Mouse (Mus musculus) midbrain, embryonic 16.5 days (tissue): Measurements from ENCODE around the gene Aatk. TPM values are rescaled to one million over a fixed set of nuclear protein-coding genes. Genes with fewer than 3 reads are reported as not detected.

Source experiments
- ATAC-seq: fragments of 200-750 bp; cut with Nextera tagmentation; 2 replicates; pipeline ENCODE4 v1.8.0; 2017; ENCODE audit warnings: moderate TSS enrichment
- H3K27ac ChIP-seq: fragments of 300-500 bp; sonication (generic); 2 replicates; pipeline ENCODE4 v1.5.1; 2014; ENCODE audit warnings: mild to moderate bottlenecking, low read length, mixed read lengths
- H3K27me3 ChIP-seq: fragments of 300-500 bp; sonication (generic); 2 replicates; pipeline ENCODE4 v1.6.1; 2014; ENCODE audit warnings: low read depth, low read length, mixed read lengths; ENCODE audit not compliant: control insufficient read depth, insufficient read depth
- H3K36me3 ChIP-seq: fragments of 300-500 bp; sonication (generic); 2 replicates; pipeline ENCODE4 v1.6.1; 2014; ENCODE audit warnings: mild to moderate bottlenecking, low read length, moderate library complexity, mixed read lengths; ENCODE audit not compliant: control insufficient read depth, insufficient read depth
- H3K4me1 ChIP-seq: fragments of 300-500 bp; sonication (generic); 2 replicates; pipeline ENCODE4 v1.6.1; 2014; ENCODE audit warnings: mild to moderate bottlenecking, low read length, mixed read lengths; ENCODE audit not compliant: control insufficient read depth, insufficient read depth
- H3K4me2 ChIP-seq: fragments of 300-500 bp; sonication (generic); 2 replicates; pipeline ENCODE4 v1.6.1; 2014; ENCODE audit warnings: mild to moderate bottlenecking, low read length, mixed read lengths
- H3K4me3 ChIP-seq: fragments of 300-500 bp; sonication (generic); 2 replicates; pipeline ENCODE4 v1.5.1; 2014; ENCODE audit warnings: low read depth, mild to moderate bottlenecking, low read length, moderate library complexity, mixed read lengths
- H3K9ac ChIP-seq: fragments of 300-500 bp; sonication (generic); 2 replicates; pipeline ENCODE4 v1.6.1; 2014; ENCODE audit warnings: low read depth, low read length, mixed read lengths
- H3K9me3 ChIP-seq: fragments of 300-500 bp; sonication (generic); replicated peaks from 2 replicates; pipeline ENCODE4 v1.6.1; 2014; ENCODE audit warnings: mild to moderate bottlenecking, low read length, mixed read lengths; ENCODE audit not compliant: control insufficient read depth, poor library complexity, severe bottlenecking
- WGBS: fragments of 180-500 bp; shearing (Covaris S2); extraction: QIAGEN DNeasy Blood & Tissue Kit; methylation state at CpG from one replicate; pipeline ENCODE4 v1.1.7; 2014; 5-methylcytosine and 5-hydroxymethylcytosine counted together
- polyA plus RNA-seq: library from polyadenylated mRNA; unstranded; fragments of >200 nt; fragmentation: Nextera tagmentation; extraction: Ambion mirVana; gene quantifications from 2 replicates; pipeline ENCODE4 v1.2.1, GENCODE M21; 2015

Gene Aatk
- 42.3 and 46.5 TPM in 2 replicates for polyA plus RNA-seq

GRCm38 (mm10) chr11:120046553-120047191, at the start of gene Aatk:
Aatk (minus strand) TSS chr11:120047167.
- Histone ChIP-seq H3K27me3 (no peaks in the 10 kb centered on the region), H3K4me3 (peak within 1 kb of the TSS; percentile 77), H3K27ac (peak within 1 kb of the TSS; percentile 96), H3K9me3 (no peaks in the 10 kb centered on the region), H3K36me3 (no peaks in the 10 kb centered on the region), H3K9ac (peak within 1 kb of the TSS; percentile 97), H3K4me2 (peak within 1 kb of the TSS; percentile 95), H3K4me1 (peaks cover 37% of the 10 kb centered on the region)
- 2% methylated on average over 56 of the region's 63 CpGs for WGBS
- ATAC-seq: peak; percentile 15; the same call in 1 of the 2 replicates

- Histone ChIP-seq H3K27me3 (no peaks in the 10 kb centered on the region), H3K9me3 (no peaks in the 10 kb centered on the region), H3K27ac (no peak overlapping the region), H3K36me3 (peaks cover 24% of the 10 kb centered on the region), H3K4me1 (peaks cover 8% of the 10 kb centered on the region), H3K9ac (no peak overlapping the region), H3K4me3 (no peak overlapping the region), H3K4me2 (no peak overlapping the region)
- ATAC-seq: no peak
- WGBS: 76% methylated on average over 23 of the region's 23 CpGs
Observed at GRCm38 (mm10) chr11:120092817-120093591, 46.0 kb upstream of the Aatk start.

DNA sequence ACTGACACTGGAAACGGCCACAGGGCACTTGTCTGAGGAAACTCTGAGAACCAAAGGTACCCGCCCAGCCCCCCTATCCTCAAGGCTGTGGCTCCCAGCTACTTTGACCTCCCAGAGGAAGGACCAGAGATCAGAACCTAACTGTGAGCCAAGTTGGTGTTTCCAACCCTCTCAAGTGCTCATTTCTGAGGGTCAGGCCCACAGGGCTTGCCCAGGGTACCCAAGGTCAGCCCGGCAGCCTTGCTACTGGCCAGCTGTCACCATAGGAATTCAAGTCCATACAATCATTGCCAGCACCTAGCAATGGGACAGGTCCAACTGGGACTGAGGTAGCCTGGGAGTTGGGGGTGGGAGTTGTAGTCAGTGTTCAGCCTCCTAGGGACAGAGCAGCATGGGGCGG, 43.7 kb upstream of the Aatk start:
- H3K27me3 ChIP-seq: no peaks in the 10 kb centered on the region
- WGBS: 93% methylated on average over 4 of the region's 4 CpGs
- H3K4me1 ChIP-seq: peaks cover 8% of the 10 kb centered on the region
- no peak overlapping the region for H3K27ac ChIP-seq
- no peak overlapping the region for H3K4me2 ChIP-seq
- H3K36me3 ChIP-seq: peaks cover 24% of the 10 kb centered on the region
- ATAC-seq: no peak
- no peaks in the 10 kb centered on the region for H3K9me3 ChIP-seq
- no peak overlapping the region for H3K4me3 ChIP-seq
- no peak overlapping the region for H3K9ac ChIP-seq

GRCm38 (mm10) chr11:120086702-120087152, 39.8 kb upstream of the Aatk start, which contains the start of gene Cep131:
Cep131 (minus strand) TSS chr11:120086827.
- H3K4me3 ChIP-seq: peak within 1 kb of the TSS; percentile 68
- H3K27me3 ChIP-seq: no peaks in the 10 kb centered on the region
- H3K9ac ChIP-seq: peak within 1 kb of the TSS; percentile 88
- H3K27ac ChIP-seq: peak within 1 kb of the TSS; percentile 83
- under 1% methylated on average over 34 of the region's 42 CpGs for WGBS
- H3K36me3 ChIP-seq: peaks cover 8% of the 10 kb centered on the region; the same call in 1 of the 2 replicates
- H3K4me2 ChIP-seq: peak within 1 kb of the TSS; percentile 88
- H3K4me1 ChIP-seq: peaks cover 16% of the 10 kb centered on the region
- ATAC-seq: peak; percentile 99
- H3K9me3 ChIP-seq: no peaks in the 10 kb centered on the region

- Histone ChIP-seq H3K4me2 (peak overlapping the region; percentile 88), H3K36me3 (peaks cover 6% of the 10 kb centered on the region), H3K9me3 (no peaks in the 10 kb centered on the region), H3K4me1 (peaks cover 16% of the 10 kb centered on the region), H3K4me3 (peak overlapping the region; percentile 68), H3K27me3 (no peaks in the 10 kb centered on the region), H3K27ac (peak overlapping the region; percentile 83), H3K9ac (peak overlapping the region; percentile 88)
- WGBS: under 1% methylated on average over 25 of the region's 25 CpGs
- ATAC-seq: peak; percentile 59
Observed at GRCm38 (mm10) chr11:120085891-120086627, 39.1 kb upstream of the Aatk start.

GRCm38 (mm10) chr11:120080282-120080681, 33.3 kb upstream of the Aatk start:
- Histone ChIP-seq H3K36me3 (peaks cover 26% of the 10 kb centered on the region), H3K27ac (no peak overlapping the region), H3K4me1 (peaks cover 3% of the 10 kb centered on the region), H3K9me3 (no peaks in the 10 kb centered on the region), H3K4me2 (no peak overlapping the region), H3K27me3 (no peaks in the 10 kb centered on the region), H3K9ac (no peak overlapping the region), H3K4me3 (no peak overlapping the region)
- WGBS: 95% methylated on average over 6 of the region's 6 CpGs
- no peak for ATAC-seq

GRCm38 (mm10) chr11:120076191-120076590, 29.2 kb upstream of the Aatk start:
- H3K27me3 ChIP-seq: no peaks in the 10 kb centered on the region
- 87% methylated on average over 3 of the region's 3 CpGs for WGBS
- no peak overlapping the region for H3K4me3 ChIP-seq
- H3K4me2 ChIP-seq: no peak overlapping the region
- no peak overlapping the region for H3K9ac ChIP-seq
- peaks cover 34% of the 10 kb centered on the region for H3K36me3 ChIP-seq
- no peak overlapping the region for H3K27ac ChIP-seq
- ATAC-seq: no peak
- H3K9me3 ChIP-seq: no peaks in the 10 kb centered on the region
- H3K4me1 ChIP-seq: no peaks in the 10 kb centered on the region

DNA sequence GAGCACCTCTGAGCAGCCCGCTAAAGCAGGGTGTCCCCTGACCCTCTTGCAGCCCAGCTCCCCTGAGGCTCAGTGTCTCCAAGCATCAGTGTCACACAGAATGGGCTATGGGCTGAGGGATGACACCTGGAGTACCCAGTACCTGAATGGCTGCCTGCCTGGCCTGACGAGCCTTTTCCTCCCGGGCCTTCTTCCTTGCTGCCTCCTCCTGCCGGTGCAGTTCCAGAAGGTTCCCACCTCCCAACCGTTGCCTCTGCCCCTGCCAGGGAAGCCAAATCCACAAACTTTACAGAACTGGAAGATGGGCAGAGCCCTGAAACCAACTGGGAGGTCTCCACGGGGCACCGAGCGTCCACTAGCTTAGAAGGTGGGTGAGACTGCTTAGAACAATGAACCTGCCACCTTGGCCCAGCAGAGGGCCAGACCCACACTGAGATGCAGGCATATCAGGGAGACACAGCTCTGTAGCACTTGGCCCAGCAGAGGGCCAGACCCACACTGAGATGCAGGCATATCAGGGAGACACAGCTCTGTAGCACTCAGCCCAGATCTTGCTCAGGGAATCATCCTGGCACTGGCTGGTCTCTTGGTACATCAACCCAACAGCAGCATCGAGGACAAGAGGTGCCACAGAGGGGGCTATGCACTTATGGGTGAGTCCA, 26.1 kb upstream of the Aatk start:
- no peak overlapping the region for H3K27ac ChIP-seq
- H3K4me1 ChIP-seq: no peaks in the 10 kb centered on the region
- H3K9ac ChIP-seq: no peak overlapping the region
- H3K4me3 ChIP-seq: no peak overlapping the region
- H3K9me3 ChIP-seq: no peaks in the 10 kb centered on the region
- no peak overlapping the region for H3K4me2 ChIP-seq
- 93% methylated on average over 9 of the region's 9 CpGs for WGBS
- peaks cover 38% of the 10 kb centered on the region for H3K36me3 ChIP-seq
- H3K27me3 ChIP-seq: no peaks in the 10 kb centered on the region
- no peak for ATAC-seq
